Comparison of ENCODE assay signal across 14 mouse cellular contexts in the genomic region with DNA sequence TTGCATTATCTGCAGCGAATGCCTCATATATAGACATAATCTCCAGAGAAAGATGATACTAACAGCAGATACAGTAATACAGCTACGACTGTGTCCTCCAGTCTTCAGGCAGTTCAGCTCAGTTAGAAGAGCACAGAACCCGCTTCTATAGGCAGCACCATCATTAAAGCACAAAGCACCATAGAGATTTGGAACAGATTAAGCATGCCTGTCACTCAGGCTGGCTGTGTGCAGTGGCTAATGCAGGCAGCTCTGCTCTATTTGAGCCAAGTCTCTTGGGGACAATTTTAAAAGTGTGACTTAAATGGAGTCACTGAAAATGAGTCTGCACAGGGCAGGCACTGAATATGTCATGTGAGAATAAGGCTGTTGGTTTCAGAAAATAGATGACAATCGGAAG.
DNase-seq lines count a peak whose midpoint lies in the region; ATAC-seq and TF ChIP-seq lines count a peak whose summit lies in the region.
"Had no signal": no experiment of that assay in that cellular context is flagged by ENCODE, and none has a peak within 500 bp of the region (broad histone marks: within the 10 kb centered on the region; RNA-seq: fewer than 3 reads in every experiment).

No protein-coding gene starts in this region.

- no peaks in the 10 kb centered on the region for H3K36me3 ChIP-seq in embryonic facial prominence, embryonic 12.5 days
- no peaks in the 10 kb centered on the region for H3K36me3 ChIP-seq in hindbrain, postnatal 0 days (ENCODE audit: insufficient read depth, low read length)
- no peaks in the 10 kb centered on the region for H3K36me3 ChIP-seq in neural tube, embryonic 12.5 days
- H3K36me3 ChIP-seq: heart, embryonic 13.5 days; stomach, embryonic 15.5 days had no signal

- no peak overlapping the region for H3K9ac ChIP-seq in embryonic facial prominence, embryonic 12.5 days
- H3K9ac ChIP-seq in hindbrain, postnatal 0 days (replicated peaks; ENCODE audit: low read length): no peak overlapping the region
- no peak overlapping the region for H3K9ac ChIP-seq in neural tube, embryonic 12.5 days
- H3K9ac ChIP-seq: heart, embryonic 13.5 days; stomach, embryonic 15.5 days had no signal

- ATAC-seq in embryonic facial prominence, embryonic 12.5 days (ENCODE audit: insufficient number of reproducible peaks, insufficient read depth, low FRiP score, low TSS enrichment): peak; percentile 60; the same call in 1 of the 2 replicates
- no peak; the same call in 1 of the 2 replicates for ATAC-seq in hindbrain, postnatal 0 days
- peak; percentile 66; the same call in 1 of the 2 replicates for ATAC-seq in neural tube, embryonic 12.5 days (ENCODE audit: low FRiP score, low read depth)

- peak; percentile 47 for DNase-seq in embryo, embryonic 11 days
- DNase-seq in hindbrain, postnatal 0 days (ENCODE audit: low spot score): peak; percentile 59
- DNase-seq in adipocyte (ENCODE audit: low spot score): no peak
- DNase-seq in urinary bladder, adult 2 months (ENCODE audit: low spot score): no peak
- no peak for DNase-seq in cerebellum, postnatal 14 days
- DNase-seq: adrenal gland, postnatal 14 days; cerebellum, adult 11 months; gastrocnemius, postnatal 14 days; kidney, postnatal 14 days had no signal

- H3K4me2 ChIP-seq in embryonic facial prominence, embryonic 12.5 days (replicated peaks): no peak overlapping the region
- H3K4me2 ChIP-seq in hindbrain, postnatal 0 days (ENCODE audit: low read depth, low read length): no peak overlapping the region
- no peak overlapping the region for H3K4me2 ChIP-seq in neural tube, embryonic 12.5 days (replicated peaks)
- H3K4me2 ChIP-seq: heart, embryonic 13.5 days; stomach, embryonic 15.5 days had no signal

- TF ChIP-seq CTCF in hindbrain, postnatal 0 days (IDR thresholded peaks at IDR 0.05; ENCODE audit: low read depth): no peak

- 49% methylated on average over 4 of the region's 4 CpGs for WGBS in embryonic facial prominence, embryonic 12.5 days
- 38% methylated on average over 4 of the region's 4 CpGs for WGBS in hindbrain, postnatal 0 days
- 63% methylated on average over 4 of the region's 4 CpGs for WGBS in neural tube, embryonic 12.5 days

- H3K4me3 ChIP-seq in embryonic facial prominence, embryonic 12.5 days: no peak overlapping the region
- H3K4me3 ChIP-seq in hindbrain, postnatal 0 days (ENCODE audit: low read length): no peak overlapping the region
- no peak overlapping the region for H3K4me3 ChIP-seq in neural tube, embryonic 12.5 days
- H3K4me3 ChIP-seq: erythroblast, embryonic 14.5 days; heart, embryonic 13.5 days; stomach, embryonic 15.5 days had no signal

- no peaks in the 10 kb centered on the region for H3K27me3 ChIP-seq in embryonic facial prominence, embryonic 12.5 days
- H3K27me3 ChIP-seq in hindbrain, postnatal 0 days (ENCODE audit: insufficient read depth, low read length): no peaks in the 10 kb centered on the region
- H3K27me3 ChIP-seq in neural tube, embryonic 12.5 days (replicated peaks): no peaks in the 10 kb centered on the region
- H3K27me3 ChIP-seq: heart, embryonic 13.5 days; stomach, embryonic 15.5 days had no signal

- H3K9me3 ChIP-seq in embryonic facial prominence, embryonic 12.5 days: no peaks in the 10 kb centered on the region
- H3K9me3 ChIP-seq in hindbrain, postnatal 0 days (ENCODE audit: low read length): no peaks in the 10 kb centered on the region
- H3K9me3 ChIP-seq in neural tube, embryonic 12.5 days: no peaks in the 10 kb centered on the region
- H3K9me3 ChIP-seq: heart, embryonic 13.5 days; stomach, embryonic 15.5 days had no signal

- H3K4me1 ChIP-seq in embryonic facial prominence, embryonic 12.5 days: no peaks in the 10 kb centered on the region
- no peaks in the 10 kb centered on the region for H3K4me1 ChIP-seq in hindbrain, postnatal 0 days (ENCODE audit: insufficient read depth, low read length)
- H3K4me1 ChIP-seq in neural tube, embryonic 12.5 days: no peaks in the 10 kb centered on the region
- H3K4me1 ChIP-seq: heart, embryonic 13.5 days; stomach, embryonic 15.5 days had no signal

- H3K27ac ChIP-seq in embryonic facial prominence, embryonic 12.5 days: no peak overlapping the region
- H3K27ac ChIP-seq in hindbrain, postnatal 0 days: no peak overlapping the region
- no peak overlapping the region for H3K27ac ChIP-seq in neural tube, embryonic 12.5 days
- H3K27ac ChIP-seq: heart, embryonic 13.5 days; stomach, embryonic 15.5 days had no signal

Comparison
In these comparisons a context has a peak if more than half of its experiments do, and no peak if none do; other contexts are left out.
1. DNase-seq: peak in embryo, embryonic 11 days (single experiment) and hindbrain, postnatal 0 days (single experiment); none in adipocyte (single experiment), urinary bladder, adult 2 months (single experiment) and cerebellum, postnatal 14 days (0 of 2).